In the genomic region with DNA sequence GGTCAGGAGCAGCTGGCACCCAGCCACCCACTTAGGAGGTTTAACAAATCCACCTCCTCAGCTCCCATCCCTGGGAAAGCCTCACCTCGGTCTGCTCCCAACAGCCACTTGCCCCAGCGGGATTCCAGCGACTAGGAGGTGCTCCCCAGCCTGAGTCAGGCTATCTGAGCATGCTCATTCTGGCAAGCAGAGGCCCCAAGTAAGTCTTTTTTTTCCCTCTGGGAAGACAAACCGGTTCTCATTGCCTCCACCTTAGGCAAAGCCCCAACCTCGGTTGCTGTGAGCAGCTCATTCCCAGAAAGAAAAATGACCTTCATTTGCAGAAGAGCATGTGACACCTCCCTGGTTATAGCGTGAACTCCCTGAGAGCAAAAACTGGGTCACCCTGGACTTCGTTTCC, we compare ENCODE assay signal across 16 mouse cellular contexts. TPM values are rescaled to one million over a fixed set of nuclear protein-coding genes. Genes with fewer than 3 reads are reported as not detected.
A peak's percentile ranks its signal among the peaks of the same experiment; 100 is the strongest.
DNase-seq lines count a peak whose midpoint lies in the region; ATAC-seq and TF ChIP-seq lines count a peak whose summit lies in the region.
"Had no signal": no experiment of that assay in that cellular context is flagged by ENCODE, and none has a peak within 500 bp of the region (broad histone marks: within the 10 kb centered on the region; RNA-seq: fewer than 3 reads in every experiment).

No protein-coding gene starts in this region.

- peaks cover 36% of the 10 kb centered on the region for H3K4me1 ChIP-seq in hindbrain, embryonic 13.5 days (replicated peaks)
- H3K4me1 ChIP-seq in hindbrain, embryonic 14.5 days (replicated peaks; ENCODE audit: control insufficient read depth, insufficient read depth, low read length), result peaks cover 20% of the 10 kb centered on the region
- H3K4me1 ChIP-seq in limb, embryonic 15.5 days, result peaks cover 21% of the 10 kb centered on the region
- H3K4me1 ChIP-seq in limb, embryonic 10.5 days, result peaks cover 43% of the 10 kb centered on the region
- H3K4me1 ChIP-seq in bone marrow macrophage, adult 2 months (ENCODE audit: control insufficient read depth, insufficient read depth, low read length), result peaks cover 77% of the 10 kb centered on the region
- H3K4me1 ChIP-seq in intestine, postnatal 0 days (replicated peaks; ENCODE audit: control insufficient read depth, insufficient read depth, low read length), result peaks cover 14% of the 10 kb centered on the region

- 52% methylated on average over 7 of the region's 7 CpGs for WGBS in hindbrain, embryonic 13.5 days
- 50% methylated on average over 7 of the region's 7 CpGs for WGBS in hindbrain, embryonic 14.5 days
- 43% methylated on average over 7 of the region's 7 CpGs for WGBS in limb, embryonic 15.5 days
- WGBS in limb, embryonic 10.5 days, result 47% methylated on average over 7 of the region's 7 CpGs
- WGBS in intestine, postnatal 0 days, result 32% methylated on average over 7 of the region's 7 CpGs

- TF ChIP-seq CTCF in bone marrow macrophage, adult 2 months (IDR thresholded peaks at IDR 0.05; ENCODE audit: low read depth, low read length), result no peak
- TF ChIP-seq CTCF in intestine, postnatal 0 days (IDR thresholded peaks at IDR 0.05; ENCODE audit: low read depth), result no peak

- no peak for DNase-seq in hindbrain, embryonic 14.5 days (ENCODE audit: low spot score)
- no peak for DNase-seq in limb, embryonic 10.5 days (ENCODE audit: low spot score)
- DNase-seq in thymus, postnatal 25 days, result no peak
- no peak for DNase-seq in cerebellum, adult 9-11 months
- DNase-seq: adrenal gland, adult 8-10 months; cerebellum, adult 11-12 months; heart, adult 18-20 months; thymus, postnatal 4 days had no signal

- no peak overlapping the region for H3K4me3 ChIP-seq in hindbrain, embryonic 13.5 days
- no peak overlapping the region for H3K4me3 ChIP-seq in hindbrain, embryonic 14.5 days (replicated peaks; ENCODE audit: low read length)
- no peak overlapping the region for H3K4me3 ChIP-seq in limb, embryonic 15.5 days
- no peak overlapping the region for H3K4me3 ChIP-seq in limb, embryonic 10.5 days
- H3K4me3 ChIP-seq in bone marrow macrophage, adult 2 months (ENCODE audit: insufficient read depth, low read length), result no peak overlapping the region
- no peak overlapping the region for H3K4me3 ChIP-seq in intestine, postnatal 0 days (ENCODE audit: low read depth, low read length)
- H3K4me3 ChIP-seq: limb, embryonic 12.5 days had no signal

- H3K9ac ChIP-seq in hindbrain, embryonic 13.5 days, result no peak overlapping the region
- H3K9ac ChIP-seq in hindbrain, embryonic 14.5 days, result no peak overlapping the region
- no peak overlapping the region for H3K9ac ChIP-seq in limb, embryonic 15.5 days
- no peak overlapping the region for H3K9ac ChIP-seq in intestine, postnatal 0 days (ENCODE audit: low read depth, low read length)
- H3K9ac ChIP-seq: limb, embryonic 12.5 days; liver, embryonic 14.5 days had no signal

- no peaks in the 10 kb centered on the region for H3K9me3 ChIP-seq in hindbrain, embryonic 13.5 days
- H3K9me3 ChIP-seq in hindbrain, embryonic 14.5 days (ENCODE audit: control insufficient read depth, low read length), result no peaks in the 10 kb centered on the region
- no peaks in the 10 kb centered on the region for H3K9me3 ChIP-seq in limb, embryonic 15.5 days
- H3K9me3 ChIP-seq in limb, embryonic 10.5 days (replicated peaks), result no peaks in the 10 kb centered on the region
- H3K9me3 ChIP-seq in intestine, postnatal 0 days (ENCODE audit: control insufficient read depth), result no peaks in the 10 kb centered on the region

- H3K27ac ChIP-seq in hindbrain, embryonic 13.5 days, result 0 out of 2 replicates have a peak overlapping the region, but pooled peaks have one; percentile 1
- no peak overlapping the region for H3K27ac ChIP-seq in hindbrain, embryonic 14.5 days
- peak overlapping the region; percentile 17; the same call in 1 of the 2 replicates for H3K27ac ChIP-seq in limb, embryonic 15.5 days
- no peak overlapping the region for H3K27ac ChIP-seq in limb, embryonic 10.5 days
- peak overlapping the region; percentile 64 for H3K27ac ChIP-seq in bone marrow macrophage, adult 2 months (ENCODE audit: insufficient read depth, low read depth, low read length)
- no peak overlapping the region for H3K27ac ChIP-seq in intestine, postnatal 0 days (ENCODE audit: low read depth, low read length)
- H3K27ac ChIP-seq: limb, embryonic 12.5 days; liver, embryonic 14.5 days had no signal

- H3K4me2 ChIP-seq in hindbrain, embryonic 13.5 days, result no peak overlapping the region
- H3K4me2 ChIP-seq in hindbrain, embryonic 14.5 days (replicated peaks), result no peak overlapping the region
- H3K4me2 ChIP-seq in limb, embryonic 15.5 days, result no peak overlapping the region
- H3K4me2 ChIP-seq in intestine, postnatal 0 days (replicated peaks; ENCODE audit: low read depth), result no peak overlapping the region
- H3K4me2 ChIP-seq: limb, embryonic 12.5 days had no signal

- H3K36me3 ChIP-seq in hindbrain, embryonic 13.5 days, result no peaks in the 10 kb centered on the region
- H3K36me3 ChIP-seq in hindbrain, embryonic 14.5 days (replicated peaks; ENCODE audit: control insufficient read depth, insufficient read depth), result no peaks in the 10 kb centered on the region
- H3K36me3 ChIP-seq in limb, embryonic 15.5 days, result no peaks in the 10 kb centered on the region
- no peaks in the 10 kb centered on the region for H3K36me3 ChIP-seq in limb, embryonic 10.5 days
- H3K36me3 ChIP-seq in intestine, postnatal 0 days (ENCODE audit: control insufficient read depth, insufficient read depth), result no peaks in the 10 kb centered on the region
- H3K36me3 ChIP-seq: limb, embryonic 12.5 days had no signal

- no peak for ATAC-seq in hindbrain, embryonic 13.5 days (ENCODE audit: low FRiP score)
- ATAC-seq in hindbrain, embryonic 14.5 days (ENCODE audit: low FRiP score), result no peak
- ATAC-seq in limb, embryonic 15.5 days (ENCODE audit: insufficient number of reproducible peaks, low FRiP score, low TSS enrichment, low read depth), result no peak
- ATAC-seq in intestine, postnatal 0 days, result peak; percentile 42
- ATAC-seq: forebrain, embryonic 16.5 days; midbrain, embryonic 16.5 days had no signal

- TF ChIP-seq POLR2A in bone marrow macrophage, adult 2 months (IDR thresholded peaks at IDR 0.05; ENCODE audit: borderline replicate concordance, low read depth, low read length), result no peak

- no peaks in the 10 kb centered on the region for H3K27me3 ChIP-seq in hindbrain, embryonic 13.5 days
- no peaks in the 10 kb centered on the region for H3K27me3 ChIP-seq in hindbrain, embryonic 14.5 days (ENCODE audit: control insufficient read depth, insufficient read depth, low read length)
- H3K27me3 ChIP-seq in limb, embryonic 15.5 days, result no peaks in the 10 kb centered on the region
- H3K27me3 ChIP-seq in limb, embryonic 10.5 days (ENCODE audit: low read depth, poor library complexity, severe bottlenecking), result peaks cover 35% of the 10 kb centered on the region
- H3K27me3 ChIP-seq in intestine, postnatal 0 days (replicated peaks; ENCODE audit: control insufficient read depth, insufficient read depth, low read length), result no peaks in the 10 kb centered on the region

RNA-seq across cellular contexts. Expression of a gene that starts 29.7 kb away (rescaled TPM):
- polyA plus RNA-seq in hindbrain, embryonic 13.5 days (2015; fragmentation: Nextera tagmentation; extraction: Ambion mirVana), result 5.5 and 8.8 TPM in 2 replicates
- 10.5 and 13.0 TPM in 2 replicates for polyA plus RNA-seq in hindbrain, embryonic 14.5 days (2014; fragmentation: Nextera tagmentation; extraction: Ambion mirVana)
- 5.5 and 7.1 TPM in 2 replicates for polyA plus RNA-seq in limb, embryonic 15.5 days (2015; fragmentation: Nextera tagmentation; extraction: Ambion mirVana)
- polyA plus RNA-seq in limb, embryonic 10.5 days (2016; fragmentation: Nextera tagmentation; extraction: Ambion mirVana), result 4.5 and 6.9 TPM in 2 replicates
- 58.7 and 62.5 TPM in 2 replicates for polyA plus RNA-seq in bone marrow macrophage, adult 2 months (2012; ENCODE audit: insufficient read depth, insufficient read length, missing spikeins)
- polyA plus RNA-seq in intestine, postnatal 0 days (2015; fragmentation: Nextera tagmentation; extraction: Ambion mirVana), result 6.1 and 6.8 TPM in 2 replicates

Comparison
In these comparisons a context has a peak if more than half of its experiments do, and no peak if none do; other contexts are left out.
1. H3K27ac ChIP-seq: peak in hindbrain, embryonic 13.5 days (single experiment), limb, embryonic 15.5 days (single experiment) and bone marrow macrophage, adult 2 months (single experiment); none in hindbrain, embryonic 14.5 days (single experiment), limb, embryonic 10.5 days (single experiment) and intestine, postnatal 0 days (single experiment).